In genomic region chr6:72678631-72679030, GRCm38 (mm10) we compare ENCODE assay signal across 7 mouse cellular contexts.
DNase-seq lines count a peak whose midpoint lies in the region; ATAC-seq lines count a peak whose summit lies in the region.

No protein-coding gene starts in this region.

- DNase-seq in lung, postnatal 25 days (ENCODE audit: low spot score): no peak
- DNase-seq in forelimb bud, embryonic 11.5 days (ENCODE audit: low read depth, low spot score): peak; percentile 72
- DNase-seq in kidney, postnatal 25 days: peak; percentile 74 to 77
- no peak for DNase-seq in layer of hippocampus, postnatal 25 days (ENCODE audit: extremely low spot score in 1 of 2, low spot score in 1 of 2)

- H3K36me3 ChIP-seq in lung, embryonic 15.5 days: no peaks in the 10 kb centered on the region
- no peaks in the 10 kb centered on the region for H3K36me3 ChIP-seq in stomach, embryonic 16.5 days (ENCODE audit: control insufficient read depth, insufficient read depth, low read length)

- H3K9ac ChIP-seq in lung, embryonic 15.5 days: 0 out of 2 replicates have a peak overlapping the region, but pooled peaks have one; percentile 1
- H3K9ac ChIP-seq in stomach, embryonic 16.5 days (ENCODE audit: low read length): 0 out of 2 replicates have a peak overlapping the region, but pooled peaks have one; percentile 29

- H3K4me2 ChIP-seq in lung, embryonic 15.5 days: no peak overlapping the region
- H3K4me2 ChIP-seq in stomach, embryonic 16.5 days (ENCODE audit: low read depth, low read length): no peak overlapping the region

- 27% methylated on average over 9 of the region's 9 CpGs for WGBS in lung, embryonic 15.5 days
- 26% methylated on average over 9 of the region's 9 CpGs for WGBS in stomach, embryonic 16.5 days

- no peaks in the 10 kb centered on the region for H3K27me3 ChIP-seq in lung, embryonic 15.5 days
- no peaks in the 10 kb centered on the region for H3K27me3 ChIP-seq in stomach, embryonic 16.5 days (ENCODE audit: control insufficient read depth, insufficient read depth, low read length)

- ATAC-seq in lung, embryonic 15.5 days (ENCODE audit: borderline replicate concordance, extremely low read depth, low FRiP score, low TSS enrichment): no peak
- ATAC-seq in stomach, embryonic 16.5 days (ENCODE audit: insufficient read depth, low FRiP score): no peak
- no peak for ATAC-seq in activated CD4-positive, CD25-positive, alpha-beta regulatory T cell, adult 4 months

- peaks cover 65% of the 10 kb centered on the region for H3K4me1 ChIP-seq in lung, embryonic 15.5 days
- peaks cover 55% of the 10 kb centered on the region for H3K4me1 ChIP-seq in stomach, embryonic 16.5 days (ENCODE audit: control insufficient read depth, insufficient read depth, low read length)

- no peaks in the 10 kb centered on the region for H3K9me3 ChIP-seq in lung, embryonic 15.5 days
- H3K9me3 ChIP-seq in stomach, embryonic 16.5 days (replicated peaks; ENCODE audit: control insufficient read depth, low read length): no peaks in the 10 kb centered on the region

- H3K4me3 ChIP-seq in lung, embryonic 15.5 days: no peak overlapping the region
- no peak overlapping the region for H3K4me3 ChIP-seq in stomach, embryonic 16.5 days (replicated peaks; ENCODE audit: low read length)

- H3K27ac ChIP-seq in lung, embryonic 15.5 days: peak overlapping the region; percentile 97
- H3K27ac ChIP-seq in stomach, embryonic 16.5 days (ENCODE audit: low read length): peak overlapping the region; percentile 98

Comparison
In these comparisons a context has a peak if more than half of its experiments do, and no peak if none do; other contexts are left out.
1. DNase-seq: peak in forelimb bud, embryonic 11.5 days (single experiment) and kidney, postnatal 25 days (2 of 2); none in lung, postnatal 25 days (single experiment) and layer of hippocampus, postnatal 25 days (0 of 2).